Mouse (Mus musculus) testis, adult 2 months (tissue): Measurements from ENCODE around the gene Nutm1. TPM values are rescaled to one million over a fixed set of nuclear protein-coding genes. Genes with fewer than 3 reads are reported as not detected.

ENCODE experiments used
- H3K27ac ChIP-seq: fragments of 200-500 bp; 2 replicates; pipeline ENCODE4 v1.5.1; 2012; ENCODE audit warnings: low read depth, low read length; ENCODE audit not compliant: control insufficient read depth, insufficient read depth
- H3K27me3 ChIP-seq: fragments of 200-500 bp; 2 replicates; pipeline ENCODE4 v1.6.1; 2012; ENCODE audit warnings: mild to moderate bottlenecking, low read length, moderate library complexity; ENCODE audit not compliant: control insufficient read depth, insufficient read depth
- H3K36me3 ChIP-seq: fragments of 200-500 bp; 2 replicates; pipeline ENCODE4 v1.6.1; 2012; ENCODE audit warnings: mild to moderate bottlenecking, low read length; ENCODE audit not compliant: control insufficient read depth, insufficient read depth
- H3K4me1 ChIP-seq: fragments of 200-500 bp; 2 replicates; pipeline ENCODE4 v1.6.1; 2012; ENCODE audit warnings: low read length; ENCODE audit not compliant: control insufficient read depth, insufficient read depth
- H3K4me3 ChIP-seq: fragments of 200-500 bp; 2 replicates; pipeline ENCODE4 v1.5.1; 2012; ENCODE audit warnings: low read depth, mild to moderate bottlenecking, low read length, moderate library complexity, mixed read lengths; ENCODE audit not compliant: control insufficient read depth
- CTCF ChIP-seq: fragments of 200-500 bp; IDR thresholded peaks from 2 replicates; pipeline ENCODE4 v1.5.1; 2012; ENCODE audit warnings: low read depth, mild to moderate bottlenecking, inconsistent platforms, low read length, moderate library complexity; ENCODE audit not compliant: control insufficient read depth, insufficient read depth, insufficient replicate concordance
- POLR2A ChIP-seq: fragments of 200-500 bp; IDR thresholded peaks from 2 replicates; pipeline ENCODE4 v1.6.1; 2012; ENCODE audit warnings: low read depth, mild to moderate bottlenecking, inconsistent platforms, low read length, moderate library complexity; ENCODE audit not compliant: control insufficient read depth
- polyA plus RNA-seq: library from polyadenylated mRNA; depleted of rRNA; stranded (reverse); fragments of >200 nt; gene quantifications from 2 replicates; pipeline ENCODE4 v1.2.3, GENCODE M21; 2012

Nutm1 gene
- polyA plus RNA-seq, 1 experiment: 22.6 TPM

GRCm38 (mm10) chr2:112267547-112268269 lies 8.6 kb upstream of the Nutm1 start:
- peaks cover 9% of the 10 kb centered on the region for H3K4me1 ChIP-seq
- TF ChIP-seq CTCF: no peak
- TF ChIP-seq POLR2A: no peak
- H3K27me3 ChIP-seq: no peaks in the 10 kb centered on the region
- H3K36me3 ChIP-seq: peaks cover 2% of the 10 kb centered on the region
- H3K27ac ChIP-seq: no peak overlapping the region
- H3K4me3 ChIP-seq: no peak overlapping the region; the same call in 1 of the 2 replicates

- Histone ChIP-seq H3K27me3 (no peaks in the 10 kb centered on the region), H3K36me3 (peaks cover 2% of the 10 kb centered on the region), H3K4me3 (peak overlapping the region; percentile 100), H3K27ac (peak overlapping the region; percentile 97), H3K4me1 (peaks cover 9% of the 10 kb centered on the region)
- no peak for TF ChIP-seq CTCF
- no peak for TF ChIP-seq POLR2A
Measured at GRCm38 (mm10) chr2:112266780-112267179, 7.7 kb upstream of the Nutm1 start.

GRCm38 (mm10) chr2:112266242-112266592 lies 7.1 kb upstream of the Nutm1 start, which contains the start of gene Gm21985:
Gene Gm21985, plus strand, starts transcription at chr2:112266314.
- H3K27ac ChIP-seq: peak within 1 kb of the TSS; percentile 97
- H3K36me3 ChIP-seq: peaks cover 2% of the 10 kb centered on the region
- H3K27me3 ChIP-seq: no peaks in the 10 kb centered on the region
- H3K4me1 ChIP-seq: peaks cover 11% of the 10 kb centered on the region
- TF ChIP-seq CTCF: no peak
- TF ChIP-seq POLR2A: peak; percentile 30; the same call in 1 of the 2 replicates
- H3K4me3 ChIP-seq: peak within 1 kb of the TSS; percentile 100

GRCm38 (mm10) chr2:112265448-112266241 lies 6.6 kb upstream of the Nutm1 start, which contains the start of gene Slc12a6:
Gene Slc12a6, plus strand, starts transcription at chr2:112265825.
- peak within 1 kb of the TSS; percentile 100 for H3K4me3 ChIP-seq
- H3K36me3 ChIP-seq: peaks cover 2% of the 10 kb centered on the region
- H3K27me3 ChIP-seq: no peaks in the 10 kb centered on the region
- H3K4me1 ChIP-seq: peaks cover 11% of the 10 kb centered on the region
- H3K27ac ChIP-seq: peak within 1 kb of the TSS; percentile 97
- no peak; the same call in 1 of the 2 replicates for TF ChIP-seq CTCF
- peak; percentile 69; the same call in 1 of the 2 replicates for TF ChIP-seq POLR2A

GRCm38 (mm10) chr2:112264364-112264763 lies 5.3 kb upstream of the Nutm1 start:
- H3K27ac ChIP-seq: no peak overlapping the region
- TF ChIP-seq CTCF (no peak), POLR2A (no peak)
- H3K27me3 ChIP-seq: no peaks in the 10 kb centered on the region
- no peak overlapping the region; the same call in 1 of the 2 replicates for H3K4me3 ChIP-seq
- H3K36me3 ChIP-seq: peaks cover 2% of the 10 kb centered on the region
- H3K4me1 ChIP-seq: peaks cover 11% of the 10 kb centered on the region

GRCm38 (mm10) chr2:112262779-112263295 lies 3.7 kb upstream of the Nutm1 start:
- Histone ChIP-seq H3K4me3 (peak overlapping the region; percentile 89; the same call in 1 of the 2 replicates), H3K4me1 (peaks cover 11% of the 10 kb centered on the region), H3K27ac (no peak overlapping the region; the same call in 1 of the 2 replicates), H3K36me3 (peaks cover 2% of the 10 kb centered on the region), H3K27me3 (no peaks in the 10 kb centered on the region)
- no peak for TF ChIP-seq CTCF
